Mouse (Mus musculus) heart, postnatal 0 days (tissue): ENCODE measurements around the gene Mymx. TPM values are rescaled to one million over a fixed set of nuclear protein-coding genes. Genes with fewer than 3 reads are reported as not detected.

Experiments
- ATAC-seq: fragments of 200-750 bp; cut with Nextera tagmentation; 2 replicates; pipeline ENCODE4 v1.8.0; 2017; ENCODE audit warnings: low read depth, moderate number of reproducible peaks, moderate library complexity; ENCODE audit not compliant: insufficient read depth
- DNase-seq: peaks from one replicate; pipeline ENCODE4 v3.0.0-alpha.2; 2016; ENCODE audit warnings: low spot score
- H3K27ac ChIP-seq: fragments of 300-500 bp; sonication (generic); 2 replicates; pipeline ENCODE4 v1.5.1; 2014; ENCODE audit warnings: low read depth, mild to moderate bottlenecking
- H3K27me3 ChIP-seq: fragments of 300-500 bp; sonication (generic); 2 replicates; pipeline ENCODE4 v1.6.1; 2014; ENCODE audit warnings: low read length, mixed read lengths; ENCODE audit not compliant: control insufficient read depth, insufficient read depth
- H3K36me3 ChIP-seq: fragments of 300-500 bp; sonication (generic); replicated peaks from 2 replicates; pipeline ENCODE4 v1.6.1; 2014; ENCODE audit warnings: low read length, mixed read lengths; ENCODE audit not compliant: control insufficient read depth, insufficient read depth
- H3K4me1 ChIP-seq: fragments of 300-500 bp; sonication (generic); 2 replicates; pipeline ENCODE4 v1.6.1; 2014; ENCODE audit warnings: antibody characterized with exemption; ENCODE audit not compliant: control insufficient read depth, insufficient read depth
- H3K4me2 ChIP-seq: fragments of 300-500 bp; sonication (generic); 2 replicates; pipeline ENCODE4 v1.6.1; 2014; ENCODE audit warnings: low read depth, mild to moderate bottlenecking, low read length, moderate library complexity
- H3K4me3 ChIP-seq: fragments of 300-500 bp; sonication (generic); 2 replicates; pipeline ENCODE4 v1.5.1; 2014; ENCODE audit warnings: low read depth, low read length
- H3K9ac ChIP-seq: fragments of 300-500 bp; sonication (generic); replicated peaks from 2 replicates; pipeline ENCODE4 v1.6.1; 2014; ENCODE audit warnings: low read depth, low read length, mixed read lengths
- H3K9me3 ChIP-seq: fragments of 300-500 bp; sonication (generic); replicated peaks from 2 replicates; pipeline ENCODE4 v1.6.1; 2016; ENCODE audit warnings: low read length; ENCODE audit not compliant: control insufficient read depth
- CTCF ChIP-seq: IDR thresholded peaks from 2 replicates; pipeline ENCODE4 v1.5.1; 2016; ENCODE audit warnings: antibody characterized with exemption, control low read depth, low read depth
- EP300 ChIP-seq: IDR thresholded peaks from 2 replicates; pipeline ENCODE4 v1.6.1; 2016; ENCODE audit warnings: antibody characterized with exemption, low read depth
- WGBS: fragments of 180-500 bp; shearing (Covaris S2); extraction: QIAGEN DNeasy Blood & Tissue Kit; methylation state at CpG from one replicate; pipeline ENCODE4 v1.1.7; 2014; 5-methylcytosine and 5-hydroxymethylcytosine counted together
- polyA plus RNA-seq: library from polyadenylated mRNA; unstranded; fragments of >200 nt; fragmentation: Nextera tagmentation; extraction: Ambion mirVana; gene quantifications from 2 replicates; pipeline ENCODE4 v1.2.1, GENCODE M21; 2015
- total RNA-seq: library from RNA; depleted of rRNA; stranded (reverse); fragments of >200 nt; gene quantifications from 2 replicates; pipeline ENCODE4 v1.2.3, GENCODE M21; 2014; ENCODE audit warnings: low replicate concordance

Mymx gene
- total and polyA plus RNA-seq, 2 experiments from 2014 or later = not detected

DNA sequence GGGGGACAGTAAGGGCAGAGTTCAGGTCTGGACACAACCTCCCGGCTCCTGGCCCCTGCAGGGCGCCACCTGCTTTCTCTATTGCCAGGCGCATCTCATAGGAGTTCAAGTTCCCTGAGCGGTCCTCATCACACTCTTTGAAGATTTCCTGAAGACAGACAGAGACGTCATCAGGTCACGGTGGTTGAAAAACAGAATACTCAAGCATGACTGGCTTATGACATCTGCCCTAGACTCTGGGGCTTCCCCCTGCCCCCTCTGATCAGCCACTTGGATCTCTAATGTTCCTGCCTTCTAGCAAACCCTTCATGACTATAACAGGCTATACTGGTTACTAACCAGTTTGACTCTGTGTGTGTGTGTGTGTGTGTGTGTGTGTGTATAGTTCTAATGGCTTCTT lies 30.0 kb upstream of the Mymx start:
- WGBS = 70% methylated on average over 6 of the region's 6 CpGs
- Histone ChIP-seq H3K9me3 (no peaks in the 10 kb centered on the region), H3K27me3 (no peaks in the 10 kb centered on the region), H3K36me3 (no peaks in the 10 kb centered on the region), H3K4me2 (no peak overlapping the region), H3K4me1 (peaks cover 19% of the 10 kb centered on the region), H3K27ac (no peak overlapping the region), H3K9ac (no peak overlapping the region), H3K4me3 (no peak overlapping the region)
- ATAC-seq (no peak), DNase-seq (no peak)
- TF ChIP-seq EP300 = no peak
- TF ChIP-seq CTCF = no peak

- H3K4me2 ChIP-seq = no peak overlapping the region; the same call in 1 of the 2 replicates
- H3K27ac ChIP-seq = no peak overlapping the region
- H3K27me3 ChIP-seq = no peaks in the 10 kb centered on the region
- H3K4me3 ChIP-seq = no peak overlapping the region
- peaks cover 19% of the 10 kb centered on the region for H3K4me1 ChIP-seq
- TF ChIP-seq CTCF (no peak), EP300 (no peak)
- no peak for DNase-seq
- no peaks in the 10 kb centered on the region for H3K9me3 ChIP-seq
- no peaks in the 10 kb centered on the region for H3K36me3 ChIP-seq
- ATAC-seq = no peak
- 65% methylated on average over 3 of the region's 3 CpGs for WGBS
- no peak overlapping the region for H3K9ac ChIP-seq
Measured at GRCm38 (mm10) chr17:45630992-45631391, 29.1 kb upstream of the Mymx start.

DNA sequence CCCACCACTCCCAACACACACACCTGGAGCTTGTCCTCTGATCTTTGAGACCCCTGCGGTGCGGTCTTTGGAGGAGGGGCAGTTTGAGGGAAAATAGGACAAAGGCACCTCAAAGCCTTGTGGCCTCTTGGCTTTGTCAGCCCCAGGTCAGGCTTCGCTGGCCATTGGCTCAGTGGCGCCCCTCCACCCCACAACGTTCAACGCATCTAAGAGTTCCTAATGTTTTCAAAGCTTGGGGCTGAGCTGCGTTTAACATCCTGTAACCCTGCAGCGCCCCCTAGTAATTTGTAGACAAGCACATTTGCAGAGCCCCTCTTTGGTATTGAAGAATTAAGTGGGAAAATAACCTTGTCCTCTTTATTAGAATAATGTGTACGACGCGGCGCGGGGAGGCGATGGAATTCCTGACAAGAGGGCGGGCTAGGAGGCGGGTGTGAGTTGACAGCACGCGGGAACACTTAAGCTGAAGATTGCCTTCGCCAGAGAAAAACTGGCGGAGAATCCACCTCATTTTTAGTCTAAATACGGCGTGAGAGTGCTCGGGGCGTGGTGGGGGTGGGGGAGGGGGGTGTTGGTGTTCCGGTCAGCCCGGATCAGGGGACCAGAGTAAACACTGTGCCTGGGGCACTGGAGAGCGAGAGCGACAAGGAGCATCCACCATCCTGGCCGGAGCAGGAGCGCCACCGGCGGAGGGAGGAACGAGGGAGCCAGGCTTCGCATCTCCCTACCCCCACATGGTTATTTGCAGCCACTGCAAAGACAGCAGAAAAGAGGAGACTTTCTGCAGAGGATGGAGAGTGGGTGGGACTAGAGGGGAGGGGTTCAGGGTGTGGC lies 28.2 kb upstream of the Mymx start:
- Histone ChIP-seq H3K27me3 (no peaks in the 10 kb centered on the region), H3K27ac (peak overlapping the region; percentile 75), H3K36me3 (no peaks in the 10 kb centered on the region), H3K4me2 (peak overlapping the region; percentile 88), H3K4me1 (peaks cover 19% of the 10 kb centered on the region), H3K9ac (peak overlapping the region; percentile 51; the same call in 1 of the 2 replicates), H3K4me3 (peak overlapping the region; percentile 46), H3K9me3 (no peaks in the 10 kb centered on the region)
- peak; percentile 80 for DNase-seq
- peak; percentile 80 for ATAC-seq
- TF ChIP-seq EP300 = no peak
- TF ChIP-seq CTCF = peak; percentile 60
- 2% methylated on average over 34 of the region's 34 CpGs for WGBS

DNA sequence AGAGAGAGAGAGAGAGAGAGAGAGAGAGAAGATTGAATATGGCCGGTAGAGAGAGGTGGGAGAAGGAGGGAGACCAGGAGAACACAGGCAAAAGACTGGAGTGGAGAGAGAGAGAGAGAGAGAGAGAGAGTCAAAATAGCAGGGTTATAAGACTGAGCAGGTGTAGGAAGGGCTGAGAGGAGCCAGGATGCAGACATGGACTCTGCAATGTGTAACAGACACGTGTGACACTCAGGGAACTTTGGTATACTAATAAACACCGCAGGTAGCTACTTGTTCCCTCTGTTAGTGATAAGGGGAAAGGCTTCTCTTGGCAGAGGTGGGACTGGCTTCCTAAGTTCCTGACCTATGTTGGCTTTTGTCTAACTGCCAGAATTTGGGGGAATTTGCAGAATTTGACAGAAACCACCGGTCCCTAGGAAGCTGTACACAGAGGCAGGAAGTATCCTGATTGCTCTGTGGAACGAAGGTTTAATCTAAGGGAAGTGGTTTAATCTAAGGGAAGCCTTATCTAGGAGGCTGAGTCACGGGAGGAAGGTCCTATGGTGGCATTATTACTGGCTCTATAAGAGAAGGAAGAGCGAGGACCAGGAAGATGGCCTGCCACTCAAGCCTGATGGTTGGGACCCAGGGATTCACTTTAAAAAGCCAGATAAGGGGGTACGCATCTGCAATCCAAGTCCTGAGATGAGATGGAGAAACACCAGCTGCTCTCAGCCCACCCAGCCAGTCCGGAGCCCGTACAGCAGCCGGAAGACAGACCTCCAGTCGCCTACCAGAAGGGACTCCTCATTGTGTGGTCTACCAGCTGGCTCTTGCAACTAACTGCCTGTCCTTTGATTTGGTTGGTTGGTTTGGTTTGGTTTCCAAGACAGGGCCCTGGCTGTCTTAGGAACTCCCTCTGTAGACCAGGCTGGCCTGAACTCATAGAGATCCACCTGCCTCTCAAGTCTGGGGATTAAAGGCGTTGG lies 27.3 kb upstream of the Mymx start:
- peak overlapping the region; percentile 88 for H3K4me2 ChIP-seq
- H3K4me3 ChIP-seq = no peak overlapping the region
- no peaks in the 10 kb centered on the region for H3K9me3 ChIP-seq
- DNase-seq = no peak
- no peak for ATAC-seq
- H3K36me3 ChIP-seq = no peaks in the 10 kb centered on the region
- 40% methylated on average over 13 of the region's 13 CpGs for WGBS
- peak overlapping the region; percentile 75 for H3K27ac ChIP-seq
- no peak for TF ChIP-seq CTCF
- no peak for TF ChIP-seq EP300
- no peaks in the 10 kb centered on the region for H3K27me3 ChIP-seq
- peaks cover 19% of the 10 kb centered on the region for H3K4me1 ChIP-seq
- H3K9ac ChIP-seq = 0 out of 2 replicates have a peak overlapping the region, but pooled peaks have one; percentile 51

GRCm38 (mm10) chr17:45628160-45628559 lies 26.3 kb upstream of the Mymx start:
- peaks cover 19% of the 10 kb centered on the region for H3K4me1 ChIP-seq
- no peak overlapping the region for H3K9ac ChIP-seq
- no peaks in the 10 kb centered on the region for H3K27me3 ChIP-seq
- TF ChIP-seq EP300 (no peak), CTCF (no peak)
- no peak for DNase-seq
- no peaks in the 10 kb centered on the region for H3K9me3 ChIP-seq
- no peak overlapping the region for H3K4me3 ChIP-seq
- H3K27ac ChIP-seq = 0 out of 2 replicates have a peak overlapping the region, but pooled peaks have one; percentile 75
- no peak for ATAC-seq
- H3K4me2 ChIP-seq = no peak overlapping the region
- no peaks in the 10 kb centered on the region for H3K36me3 ChIP-seq
- WGBS = 39% methylated on average over 3 of the region's 3 CpGs
